Mouse (Mus musculus): ENCODE data around the gene Pmpcb. TPM values are rescaled to one million over a fixed set of nuclear protein-coding genes. Genes with fewer than 3 reads are reported as not detected.

Gene Pmpcb
- 74.9 TPM for polyA plus RNA-seq (2017; shearing (Covaris generic))

DNA sequence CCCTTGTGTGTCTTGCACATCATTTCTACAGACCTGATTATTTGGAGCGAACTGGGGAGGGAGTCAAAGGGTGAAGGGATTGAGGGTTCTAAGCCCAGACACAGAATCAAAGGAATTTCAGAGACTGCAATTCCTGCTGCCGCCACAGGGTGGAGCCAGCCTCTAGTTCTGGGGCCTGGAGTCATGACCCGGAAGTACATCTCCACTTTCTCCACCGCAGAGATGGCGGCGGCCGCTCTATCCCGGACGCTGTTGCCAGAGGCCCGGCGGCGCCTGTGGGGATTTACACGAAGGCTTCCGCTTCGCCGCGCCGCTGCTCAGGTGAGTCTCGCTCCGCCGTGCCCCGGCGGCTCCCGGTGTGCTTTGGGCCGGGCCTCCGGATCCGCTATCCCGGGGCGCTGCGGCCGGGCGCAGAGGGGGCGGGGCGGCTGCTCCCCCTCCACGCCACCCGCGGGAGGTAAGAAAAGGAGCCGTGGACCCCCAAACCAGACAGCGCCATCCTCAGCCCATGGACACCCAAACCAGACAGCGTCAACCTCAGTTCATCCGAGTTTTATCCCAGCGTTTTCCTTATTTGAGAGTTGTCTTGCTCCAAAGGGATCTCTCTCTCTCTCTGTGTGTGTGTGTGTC is at the start of gene Pmpcb:
Pmpcb (plus strand) TSS at position 186 of the 630 bp plus-strand sequence.

DNA sequence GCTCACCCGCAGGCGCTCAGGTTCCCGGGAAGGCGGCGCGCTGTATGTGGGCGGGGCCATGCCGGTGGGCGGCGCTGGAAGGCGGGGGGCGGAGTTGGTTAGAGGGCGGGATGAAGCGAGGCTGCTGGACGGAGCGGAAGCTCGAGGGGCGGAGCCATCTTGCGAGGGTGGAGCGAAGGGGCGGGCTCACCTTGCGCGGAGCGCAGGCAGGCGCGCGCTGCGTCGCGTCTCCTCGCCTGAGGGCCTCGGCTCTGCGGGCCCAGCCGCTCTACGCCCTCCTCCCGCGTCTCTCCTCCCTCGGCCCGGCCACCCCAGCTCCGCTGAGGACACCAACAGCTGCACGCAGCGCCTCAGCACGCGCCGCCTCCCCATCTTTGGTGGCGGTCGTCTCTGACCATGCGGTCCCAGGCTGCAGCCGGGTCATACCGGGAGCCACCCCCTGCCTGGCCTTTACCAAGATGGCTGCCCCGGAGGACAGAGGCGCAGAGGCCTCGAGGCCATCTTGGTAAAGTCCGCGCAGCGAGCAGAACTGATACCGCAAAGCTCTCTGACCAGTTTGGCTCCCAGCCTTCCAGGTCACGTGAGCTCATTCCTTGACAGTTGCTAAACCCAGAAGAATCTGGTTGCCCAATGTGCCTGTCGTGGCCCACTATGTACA is 35.5 kb upstream of the Pmpcb start, which contains the start of gene Napepld:
Napepld (minus strand) TSS at position 46 of the 658 bp plus-strand sequence.

DNA sequence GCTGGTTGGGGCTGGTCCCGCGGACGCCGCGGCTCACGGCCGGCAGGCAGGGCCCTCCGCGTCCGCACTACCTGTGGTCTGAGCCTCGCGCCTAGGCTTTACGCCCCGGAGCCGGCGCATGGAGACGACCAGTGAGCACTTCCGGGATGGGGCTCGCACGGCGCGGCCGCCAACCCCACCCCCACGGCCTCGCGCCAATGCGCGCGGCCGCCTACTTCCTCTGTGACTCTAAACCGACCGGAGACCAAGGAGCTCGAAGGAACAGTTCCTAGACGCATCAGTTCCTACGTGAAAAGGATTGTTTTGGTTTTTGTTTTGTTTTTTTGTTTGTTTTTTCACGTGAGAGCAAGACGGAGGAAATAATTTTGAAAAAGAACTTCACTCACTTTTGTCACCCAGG is 48.1 kb downstream of the Pmpcb start, which contains the start of the genes Dnajc2 and Psmc2:
Dnajc2 (minus strand) TSS at position 199 of the 400 bp plus-strand sequence.
Psmc2 (plus strand) TSS at position 231 of the 400 bp plus-strand sequence.

Other genes with a start within 250 kb of the Pmpcb start
- not detected for gene Lrrc17, start 193.6 kb upstream of the Pmpcb start, polyA plus RNA-seq (2017; shearing (Covaris generic))
- not detected for gene Fbxl13, start 91.5 kb upstream of the Pmpcb start, polyA plus RNA-seq (2017; shearing (Covaris generic))
- 22.9 TPM for gene Armc10, start 91.3 kb upstream of the Pmpcb start, polyA plus RNA-seq (2017; shearing (Covaris generic))
- gene Napepld, start 35.7 kb upstream of the Pmpcb start, polyA plus RNA-seq (2017; shearing (Covaris generic)): 4.5 TPM
- 34.4 TPM for gene Dnajc2, start 48.1 kb downstream of the Pmpcb start, polyA plus RNA-seq (2017; shearing (Covaris generic))
- gene Psmc2, start 48.1 kb downstream of the Pmpcb start, polyA plus RNA-seq (2017; shearing (Covaris generic)): 163 TPM
- gene Slc26a5, start 128.5 kb downstream of the Pmpcb start, polyA plus RNA-seq (2017; shearing (Covaris generic)): not detected

Measured in CD4-positive, CD25-positive, alpha-beta regulatory T cell, adult 9 weeks (primary cell).